Mouse (Mus musculus) midbrain, embryonic 13.5 days (tissue): ENCODE measurements around the gene Vps41. TPM values are rescaled to one million over a fixed set of nuclear protein-coding genes. Genes with fewer than 3 reads are reported as not detected.
A peak's percentile ranks its signal among the peaks of the same experiment; 100 is the strongest.

Experiments
- ATAC-seq: fragments of 200-750 bp; cut with Nextera tagmentation; 2 replicates; pipeline ENCODE4 v1.8.0; 2017; ENCODE audit warnings: mild to moderate bottlenecking, moderate TSS enrichment, moderate library complexity
- H3K27ac ChIP-seq: fragments of 300-500 bp; sonication (generic); 2 replicates; pipeline ENCODE4 v1.5.1; 2015; ENCODE audit warnings: inconsistent platforms, mild to moderate bottlenecking, moderate library complexity
- H3K27me3 ChIP-seq: fragments of 300-500 bp; sonication (generic); 2 replicates; pipeline ENCODE4 v1.6.1; 2015; ENCODE audit warnings: mild to moderate bottlenecking, inconsistent platforms
- H3K36me3 ChIP-seq: fragments of 300-500 bp; sonication (generic); 2 replicates; pipeline ENCODE4 v1.6.1; 2015; ENCODE audit warnings: mild to moderate bottlenecking, inconsistent platforms
- H3K4me1 ChIP-seq: fragments of 300-500 bp; sonication (generic); replicated peaks from 2 replicates; pipeline ENCODE4 v1.6.1; 2015; ENCODE audit warnings: inconsistent platforms
- H3K4me2 ChIP-seq: fragments of 300-500 bp; sonication (generic); replicated peaks from 2 replicates; pipeline ENCODE4 v1.6.1; 2015; ENCODE audit warnings: moderate library complexity, mild to moderate bottlenecking, inconsistent platforms
- H3K4me3 ChIP-seq: fragments of 300-500 bp; sonication (generic); replicated peaks from 2 replicates; pipeline ENCODE4 v1.5.1; 2015; ENCODE audit warnings: mild to moderate bottlenecking, inconsistent platforms
- H3K9ac ChIP-seq: fragments of 300-500 bp; sonication (generic); replicated peaks from 2 replicates; pipeline ENCODE4 v1.6.1; 2015; ENCODE audit warnings: mild to moderate bottlenecking, inconsistent platforms
- H3K9me3 ChIP-seq: fragments of 300-500 bp; sonication (generic); 2 replicates; pipeline ENCODE4 v1.6.1; 2016; ENCODE audit warnings: mild to moderate bottlenecking, inconsistent platforms
- WGBS: fragments of 180-500 bp; shearing (Covaris S2); methylation state at CpG from one replicate; pipeline ENCODE4 v1.1.7; 2015; 5-methylcytosine and 5-hydroxymethylcytosine counted together
- polyA plus RNA-seq: library from polyadenylated mRNA; unstranded; fragments of >200 nt; fragmentation: Nextera tagmentation; extraction: Ambion mirVana; gene quantifications from 2 replicates; pipeline ENCODE4 v1.2.1, GENCODE M21; 2015

Gene Vps41
- polyA plus RNA-seq, 1 experiment from 2014 or later: 113 TPM

DNA sequence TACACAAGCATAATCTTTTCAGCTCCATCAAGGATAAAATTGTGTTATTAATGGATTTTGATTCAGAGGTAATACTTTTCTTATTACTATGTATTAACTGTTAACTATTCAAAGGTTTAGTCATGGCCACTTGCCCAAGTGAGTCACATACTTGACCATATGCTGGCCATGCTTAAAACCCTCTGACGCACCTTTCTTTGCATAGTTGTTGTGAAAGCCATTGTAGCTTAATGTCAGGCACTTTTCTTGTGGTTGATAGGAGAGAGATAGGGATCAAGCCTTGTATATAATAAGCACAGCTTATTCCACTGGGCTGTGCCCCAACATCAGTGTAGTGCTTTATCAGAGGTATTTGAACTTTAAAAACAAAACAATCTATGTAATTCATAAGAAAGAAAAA lies 126.5 kb downstream of the Vps41 start:
- H3K4me2 ChIP-seq: no peak overlapping the region
- no peaks in the 10 kb centered on the region for H3K27me3 ChIP-seq
- no peak overlapping the region for H3K27ac ChIP-seq
- 88% methylated on average over 1 of the region's 1 CpGs for WGBS
- ATAC-seq: no peak
- H3K36me3 ChIP-seq: peaks cover 23% of the 10 kb centered on the region
- H3K9ac ChIP-seq: no peak overlapping the region
- no peaks in the 10 kb centered on the region for H3K9me3 ChIP-seq
- H3K4me3 ChIP-seq: no peak overlapping the region
- H3K4me1 ChIP-seq: no peaks in the 10 kb centered on the region

DNA sequence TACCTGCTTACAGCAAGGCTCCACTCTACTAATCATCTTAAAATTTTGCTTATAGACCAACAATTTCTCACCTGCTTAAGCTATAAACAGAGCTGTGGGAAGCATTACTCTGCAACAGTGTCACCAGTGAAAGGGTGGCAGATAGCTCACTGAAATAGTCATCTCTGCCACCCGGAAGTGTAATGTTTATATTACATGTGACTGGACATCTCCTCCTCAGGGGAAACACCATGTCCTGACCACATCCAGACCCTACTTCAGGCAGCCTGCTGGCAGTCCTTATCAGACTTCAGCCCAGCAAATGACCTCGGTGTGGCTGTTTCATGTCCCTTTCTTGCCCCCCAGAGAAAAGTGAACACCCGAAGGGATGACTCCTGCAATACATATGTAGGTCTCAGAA lies 130.3 kb downstream of the Vps41 start:
- Histone ChIP-seq H3K4me3 (no peak overlapping the region), H3K27ac (no peak overlapping the region), H3K27me3 (no peaks in the 10 kb centered on the region), H3K4me2 (no peak overlapping the region), H3K36me3 (peaks cover 33% of the 10 kb centered on the region), H3K9me3 (no peaks in the 10 kb centered on the region), H3K4me1 (no peaks in the 10 kb centered on the region), H3K9ac (no peak overlapping the region)
- WGBS: 90% methylated on average over 3 of the region's 3 CpGs
- ATAC-seq: no peak

DNA sequence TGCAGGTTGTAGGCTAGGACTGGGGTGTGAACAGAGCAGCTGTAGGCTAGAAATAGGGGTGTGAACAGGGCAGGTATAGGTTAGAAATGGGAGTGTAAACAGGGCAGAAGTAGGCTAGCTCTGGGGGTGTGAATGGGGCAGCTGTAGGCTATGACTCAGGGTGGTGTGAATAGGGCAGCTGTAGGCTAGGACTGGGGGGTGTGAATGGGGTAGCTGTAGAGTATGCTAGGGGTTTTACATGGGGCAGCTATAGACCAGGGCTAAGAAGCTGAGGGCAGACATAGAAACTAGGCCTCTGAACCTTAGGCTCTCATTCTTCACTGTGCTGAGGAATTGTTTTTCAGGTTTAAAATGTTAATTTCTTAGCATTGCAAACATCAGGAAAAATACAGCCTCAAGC lies 132.5 kb downstream of the Vps41 start:
- H3K9me3 ChIP-seq: no peaks in the 10 kb centered on the region
- H3K4me2 ChIP-seq: no peak overlapping the region
- H3K9ac ChIP-seq: no peak overlapping the region
- no peaks in the 10 kb centered on the region for H3K4me1 ChIP-seq
- H3K27ac ChIP-seq: no peak overlapping the region
- H3K4me3 ChIP-seq: no peak overlapping the region
- peaks cover 30% of the 10 kb centered on the region for H3K36me3 ChIP-seq
- peak; percentile 58 for ATAC-seq
- H3K27me3 ChIP-seq: no peaks in the 10 kb centered on the region

DNA sequence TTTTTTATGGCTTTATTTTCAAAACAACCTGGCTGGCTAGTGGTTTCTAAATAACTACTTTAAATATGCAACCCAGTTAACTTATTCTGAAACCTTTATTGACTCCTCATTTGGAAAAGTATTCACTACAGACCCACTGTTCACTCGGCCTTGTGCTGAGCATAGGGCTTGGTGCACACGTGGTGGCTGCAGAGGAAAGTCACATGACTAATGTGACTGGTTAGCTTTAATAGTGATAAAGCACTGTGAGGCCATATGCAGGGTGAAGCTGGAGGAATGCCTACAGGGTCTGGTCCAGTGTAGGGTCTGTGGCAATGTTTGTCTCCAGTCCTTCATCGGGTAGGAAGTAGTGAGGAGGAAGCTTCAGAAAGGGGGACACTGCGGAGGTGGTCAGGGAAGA lies 134.1 kb downstream of the Vps41 start:
- no peak overlapping the region for H3K27ac ChIP-seq
- H3K4me2 ChIP-seq: no peak overlapping the region
- H3K27me3 ChIP-seq: no peaks in the 10 kb centered on the region
- no peak overlapping the region for H3K4me3 ChIP-seq
- no peaks in the 10 kb centered on the region for H3K9me3 ChIP-seq
- no peak for ATAC-seq
- WGBS: 91% methylated on average over 4 of the region's 4 CpGs
- H3K4me1 ChIP-seq: peaks cover 8% of the 10 kb centered on the region; the same call in 1 of the 2 replicates
- H3K9ac ChIP-seq: no peak overlapping the region
- H3K36me3 ChIP-seq: peaks cover 21% of the 10 kb centered on the region

DNA sequence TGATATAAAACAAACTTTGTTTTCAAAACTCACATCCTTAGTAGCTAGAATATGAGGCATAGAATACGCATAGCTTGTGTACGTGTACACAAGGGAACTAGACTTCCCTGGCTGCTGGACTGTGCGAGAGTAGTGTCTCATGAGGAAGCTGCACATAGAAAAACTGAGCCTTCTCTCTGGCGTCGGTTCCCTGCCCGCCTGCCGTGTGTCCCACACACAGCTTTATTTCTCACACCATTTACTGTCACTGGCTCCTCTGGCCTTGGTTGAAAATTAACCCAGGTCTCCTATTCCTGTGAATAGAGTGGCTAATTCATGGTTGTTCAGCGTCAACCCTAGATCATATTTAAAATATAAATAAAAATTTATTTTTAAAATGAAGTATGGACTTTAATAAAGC lies 135.6 kb downstream of the Vps41 start:
- no peak overlapping the region for H3K9ac ChIP-seq
- WGBS: 93% methylated on average over 8 of the region's 8 CpGs
- no peaks in the 10 kb centered on the region for H3K9me3 ChIP-seq
- no peak overlapping the region for H3K4me2 ChIP-seq
- H3K27me3 ChIP-seq: no peaks in the 10 kb centered on the region
- H3K4me3 ChIP-seq: no peak overlapping the region
- H3K36me3 ChIP-seq: peaks cover 22% of the 10 kb centered on the region
- H3K4me1 ChIP-seq: peaks cover 8% of the 10 kb centered on the region; the same call in 1 of the 2 replicates
- no peak for ATAC-seq
- H3K27ac ChIP-seq: no peak overlapping the region

DNA sequence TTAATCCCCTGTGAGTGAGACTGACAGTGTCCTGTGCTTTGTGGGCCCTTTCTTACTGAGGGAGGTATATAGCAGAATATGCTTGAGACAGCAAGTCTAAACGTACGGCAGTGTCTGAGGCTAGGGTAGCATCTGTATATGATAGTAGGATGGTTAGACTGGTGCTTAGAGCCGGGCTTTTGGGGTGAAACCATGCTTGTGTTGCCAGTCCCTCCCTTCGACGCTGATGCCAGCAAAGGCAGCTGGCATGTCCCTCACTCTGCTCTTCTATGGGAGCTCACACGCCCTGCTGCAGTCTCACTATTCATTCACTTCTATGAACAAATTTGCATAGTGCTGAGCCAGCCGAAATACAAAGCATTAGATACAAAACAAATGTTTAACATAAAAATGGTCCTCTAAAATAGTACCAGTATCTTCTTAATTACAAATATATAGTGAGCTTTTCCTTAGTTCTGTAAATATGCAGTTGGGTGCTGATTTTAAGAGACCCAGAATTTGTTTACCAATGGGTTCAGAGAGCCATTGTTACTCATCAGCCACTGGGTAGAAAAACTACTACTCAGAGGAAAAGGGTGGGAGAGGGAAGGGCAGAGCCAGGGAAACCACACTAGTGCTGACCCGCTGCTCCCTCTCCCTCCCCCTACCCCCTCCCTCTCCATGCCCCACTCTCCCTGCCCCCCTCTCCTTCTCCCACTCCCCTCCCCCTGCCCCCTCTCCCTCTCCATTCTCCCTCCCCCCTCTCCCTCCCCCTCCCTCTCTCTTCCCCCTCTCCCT lies 139.1 kb downstream of the Vps41 start:
- peak overlapping the region; percentile 30 for H3K27ac ChIP-seq
- 44% methylated on average over 8 of the region's 8 CpGs for WGBS
- no peak overlapping the region for H3K9ac ChIP-seq
- H3K4me1 ChIP-seq: peaks cover 8% of the 10 kb centered on the region; the same call in 1 of the 2 replicates
- peaks cover 26% of the 10 kb centered on the region for H3K36me3 ChIP-seq
- no peak overlapping the region for H3K4me3 ChIP-seq
- ATAC-seq: peak; percentile 91
- no peaks in the 10 kb centered on the region for H3K27me3 ChIP-seq
- no peaks in the 10 kb centered on the region for H3K9me3 ChIP-seq
- no peak overlapping the region for H3K4me2 ChIP-seq

DNA sequence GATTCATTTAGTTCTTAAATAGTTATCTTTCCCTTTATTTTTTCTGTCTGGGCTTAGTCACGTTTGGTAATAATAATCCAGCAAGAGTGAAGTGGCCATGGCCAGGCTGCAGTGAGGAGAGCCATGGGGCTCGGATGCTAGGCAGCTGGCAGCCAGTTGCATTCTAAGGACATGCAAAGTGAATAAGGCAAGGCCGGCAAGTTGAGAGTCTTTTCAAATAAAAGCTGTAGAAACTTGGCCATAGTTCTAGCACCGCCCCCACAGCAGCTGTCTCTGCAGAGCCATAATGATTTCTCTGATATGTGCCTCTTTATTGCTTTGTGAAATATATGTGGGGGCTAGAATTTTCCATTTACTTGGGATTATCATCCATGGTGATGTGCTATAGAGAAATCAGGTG lies 141.1 kb downstream of the Vps41 start:
- 75% methylated on average over 4 of the region's 4 CpGs for WGBS
- no peak overlapping the region for H3K27ac ChIP-seq
- no peak for ATAC-seq

DNA sequence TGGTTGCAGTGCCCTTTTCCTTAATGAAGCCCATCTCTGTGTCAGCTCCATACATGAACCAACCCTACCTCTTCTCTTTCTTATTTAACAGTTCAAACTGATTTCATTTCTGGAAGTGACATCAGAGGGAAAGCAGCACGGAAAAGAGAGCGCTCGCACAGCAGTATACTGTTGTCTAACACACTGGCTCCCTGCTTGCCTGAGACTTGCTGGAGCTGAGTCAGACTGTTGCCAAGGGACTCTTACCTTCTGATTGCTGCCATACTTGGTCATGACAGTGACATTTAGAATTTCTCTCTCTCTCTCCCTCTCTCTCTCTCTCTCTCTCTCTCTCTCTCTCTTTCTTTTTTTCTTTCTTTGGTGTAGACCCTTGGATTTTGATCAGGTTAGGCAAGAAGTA lies 142.3 kb downstream of the Vps41 start:
- Histone ChIP-seq H3K27me3 (no peaks in the 10 kb centered on the region), H3K27ac (no peak overlapping the region), H3K4me2 (no peak overlapping the region), H3K4me1 (peaks cover 8% of the 10 kb centered on the region; the same call in 1 of the 2 replicates), H3K4me3 (no peak overlapping the region), H3K36me3 (peaks cover 37% of the 10 kb centered on the region), H3K9ac (no peak overlapping the region), H3K9me3 (no peaks in the 10 kb centered on the region)
- no peak for ATAC-seq
- 86% methylated on average over 3 of the region's 3 CpGs for WGBS

More for the DNA sequence above, 141.1 kb downstream of the Vps41 start:
- Histone ChIP-seq H3K4me1 (peaks cover 8% of the 10 kb centered on the region; the same call in 1 of the 2 replicates), H3K9ac (no peak overlapping the region), H3K4me3 (no peak overlapping the region), H3K9me3 (no peaks in the 10 kb centered on the region), H3K27me3 (no peaks in the 10 kb centered on the region), H3K4me2 (no peak overlapping the region), H3K36me3 (peaks cover 31% of the 10 kb centered on the region)

DNA sequence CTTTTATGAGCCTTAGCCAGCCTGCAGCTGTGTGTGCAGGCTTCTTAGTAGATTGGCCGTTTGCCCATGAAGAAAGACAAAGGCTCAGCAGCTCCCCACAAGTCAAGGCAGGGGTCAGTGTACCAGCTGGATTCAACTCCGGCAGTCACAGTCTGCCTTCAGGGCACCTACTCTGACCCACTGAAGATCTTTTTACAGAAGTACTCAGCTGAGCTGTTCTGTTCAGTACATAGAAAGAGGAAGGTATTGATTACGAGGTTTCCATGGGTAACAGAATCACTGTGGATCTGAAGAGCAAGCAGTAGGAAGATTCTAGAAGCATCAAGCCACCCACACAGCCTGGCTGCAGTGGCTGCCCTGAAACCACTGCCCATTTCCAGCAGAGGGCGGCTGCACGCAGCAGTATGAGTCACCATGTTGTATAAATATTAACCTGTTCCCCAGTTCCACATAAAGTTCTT lies 151.0 kb downstream of the Vps41 start:
- no peak overlapping the region for H3K27ac ChIP-seq
- H3K9ac ChIP-seq: no peak overlapping the region
- 50% methylated on average over 5 of the region's 5 CpGs for WGBS
- H3K4me1 ChIP-seq: peaks cover 4% of the 10 kb centered on the region; the same call in 1 of the 2 replicates
- H3K27me3 ChIP-seq: no peaks in the 10 kb centered on the region
- H3K4me2 ChIP-seq: no peak overlapping the region
- ATAC-seq: peak; percentile 85
- no peaks in the 10 kb centered on the region for H3K9me3 ChIP-seq
- H3K4me3 ChIP-seq: no peak overlapping the region
- peaks cover 31% of the 10 kb centered on the region for H3K36me3 ChIP-seq

DNA sequence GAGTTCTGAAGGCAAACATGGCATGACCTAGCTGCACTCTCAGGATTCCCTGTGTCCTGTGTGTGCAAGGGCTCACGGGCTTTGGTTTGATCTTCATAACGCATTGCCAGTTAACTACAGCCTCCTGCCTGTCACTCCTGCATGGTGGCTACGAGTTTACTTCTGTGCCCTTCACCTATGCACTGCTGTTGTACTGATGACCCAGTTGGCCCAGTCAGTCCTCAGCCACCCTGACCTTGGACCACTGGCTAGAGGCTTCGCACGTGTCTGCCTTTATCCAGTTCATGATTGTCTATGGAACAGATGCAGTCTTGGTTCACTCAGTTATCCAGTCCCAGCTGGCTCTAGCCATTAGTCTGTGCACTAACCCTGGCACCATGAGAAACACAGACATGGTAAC lies 151.7 kb downstream of the Vps41 start:
- H3K4me3 ChIP-seq: no peak overlapping the region
- no peak overlapping the region for H3K4me2 ChIP-seq
- H3K4me1 ChIP-seq: peaks cover 4% of the 10 kb centered on the region; the same call in 1 of the 2 replicates
- H3K36me3 ChIP-seq: peaks cover 24% of the 10 kb centered on the region
- 89% methylated on average over 5 of the region's 5 CpGs for WGBS
- no peaks in the 10 kb centered on the region for H3K9me3 ChIP-seq
- no peaks in the 10 kb centered on the region for H3K27me3 ChIP-seq
- no peak for ATAC-seq
- no peak overlapping the region for H3K9ac ChIP-seq
- H3K27ac ChIP-seq: no peak overlapping the region

DNA sequence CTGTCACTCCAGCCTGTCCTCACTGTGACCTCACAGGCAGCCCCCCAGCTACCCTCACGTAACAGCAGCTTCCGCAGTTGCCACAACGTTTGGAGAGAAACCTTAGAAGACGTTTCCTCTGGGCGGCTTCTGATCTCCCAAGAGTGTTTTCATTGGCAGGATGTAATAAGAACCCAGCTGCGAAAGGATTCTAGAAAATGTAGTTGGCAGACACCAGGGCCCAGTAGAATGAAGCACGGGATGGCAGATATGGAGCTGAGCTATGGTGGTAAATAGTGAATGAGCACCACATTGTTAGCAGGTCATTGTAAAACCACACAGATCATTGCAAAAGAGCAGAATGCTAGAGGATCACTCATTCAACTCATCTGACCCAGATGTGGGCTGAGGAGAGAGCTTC lies 158.2 kb downstream of the Vps41 start:
- Histone ChIP-seq H3K4me3 (no peak overlapping the region), H3K9ac (no peak overlapping the region), H3K4me2 (no peak overlapping the region), H3K27ac (no peak overlapping the region), H3K4me1 (no peaks in the 10 kb centered on the region), H3K27me3 (no peaks in the 10 kb centered on the region), H3K36me3 (no peaks in the 10 kb centered on the region), H3K9me3 (no peaks in the 10 kb centered on the region)
- 77% methylated on average over 7 of the region's 7 CpGs for WGBS
- no peak for ATAC-seq

DNA sequence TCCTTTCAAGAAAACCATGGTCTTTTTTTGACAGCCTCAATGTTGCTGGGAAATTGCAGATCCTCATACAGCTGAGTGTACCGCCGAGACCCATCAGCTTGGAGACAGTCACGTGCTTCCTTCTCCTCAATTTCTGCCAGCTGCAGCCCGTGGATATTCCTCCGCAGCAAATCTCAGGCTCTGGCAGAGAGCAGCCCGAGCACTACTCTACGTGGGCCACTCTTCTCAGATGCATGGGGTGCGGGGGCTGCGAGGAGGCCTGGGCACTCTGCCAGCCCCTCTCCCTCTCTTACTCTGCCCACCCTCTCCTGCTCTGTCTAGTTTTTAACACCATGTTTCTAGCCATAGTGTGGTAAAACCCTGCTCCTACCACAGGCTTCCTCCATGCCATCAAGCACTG lies 175.8 kb downstream of the Vps41 start:
- Histone ChIP-seq H3K4me1 (no peaks in the 10 kb centered on the region), H3K9me3 (no peaks in the 10 kb centered on the region), H3K27ac (no peak overlapping the region), H3K4me2 (no peak overlapping the region), H3K36me3 (no peaks in the 10 kb centered on the region), H3K27me3 (no peaks in the 10 kb centered on the region), H3K4me3 (no peak overlapping the region), H3K9ac (no peak overlapping the region)
- 74% methylated on average over 9 of the region's 9 CpGs for WGBS
- peak; percentile 76 for ATAC-seq

DNA sequence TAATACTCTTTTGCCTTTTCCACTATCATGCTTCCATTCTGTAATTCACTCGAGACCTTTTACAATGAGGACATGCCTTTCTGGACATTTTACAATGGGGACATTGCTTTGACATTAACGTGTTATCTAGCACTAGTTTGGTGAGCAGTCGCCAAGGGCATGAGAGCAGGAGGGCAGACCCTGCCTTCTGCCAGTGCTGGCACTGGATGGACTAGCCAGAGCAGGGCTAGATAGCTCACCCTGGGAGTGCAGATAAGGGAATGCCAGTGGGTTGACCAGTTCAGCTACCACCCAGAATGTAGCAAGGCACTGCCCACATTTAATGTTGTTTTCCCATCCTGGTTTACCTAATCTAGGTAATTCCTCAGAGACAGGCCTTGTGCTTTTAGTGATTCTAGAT lies 179.7 kb downstream of the Vps41 start:
- 88% methylated on average over 3 of the region's 3 CpGs for WGBS
- Histone ChIP-seq H3K27ac (no peak overlapping the region), H3K4me3 (no peak overlapping the region), H3K4me2 (no peak overlapping the region), H3K36me3 (no peaks in the 10 kb centered on the region), H3K9ac (no peak overlapping the region), H3K4me1 (no peaks in the 10 kb centered on the region), H3K27me3 (no peaks in the 10 kb centered on the region), H3K9me3 (no peaks in the 10 kb centered on the region)
- no peak for ATAC-seq
